Mouse (Mus musculus) c-Kit-negative CD71-positive TER-119-positive erythroid progenitor cells, embryonic 14.5 days (primary cell): ENCODE results near the gene Btn1a1.

Experiments
- DNase-seq: peaks from one replicate; pipeline ENCODE4 v3.0.0-alpha.2; 2013; ENCODE audit warnings: low read depth, low spot score

The Btn1a1 gene

GRCm38 (mm10) chr13:23423286-23424051, 42.2 kb downstream of the Btn1a1 start, which contains the start of gene Abt1:
Gene Abt1 (minus strand): TSS chr13:23423866.
- peak; percentile 90 for DNase-seq

- DNase-seq: no peak
These were observed 43.4 kb downstream of the Btn1a1 start for GRCm38 (mm10) chr13:23422351-23422750.

GRCm38 (mm10) chr13:23412630-23413521, 52.8 kb downstream of the Btn1a1 start:
- DNase-seq: no peak

DNA sequence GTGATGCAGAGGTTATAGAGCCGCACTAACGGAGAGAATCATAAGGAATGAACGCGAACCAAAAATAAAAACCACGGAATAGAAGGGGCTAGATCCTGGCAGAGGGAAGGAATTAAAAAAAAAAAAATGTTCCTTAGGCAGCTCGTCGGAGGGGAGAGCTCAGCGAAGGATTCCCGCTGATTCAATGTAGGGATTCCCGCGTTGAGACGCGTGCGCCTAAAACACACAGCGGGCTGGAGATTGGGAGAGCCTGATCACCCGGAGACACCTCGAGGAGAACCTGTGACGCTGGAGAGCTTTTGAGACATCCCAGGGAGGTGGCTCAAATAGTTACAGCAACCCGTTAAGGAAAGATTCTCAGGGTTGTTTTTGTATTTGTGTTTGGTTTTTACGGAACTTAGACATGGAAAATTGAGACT, 53.5 kb downstream of the Btn1a1 start:
- no peak for DNase-seq

DNA sequence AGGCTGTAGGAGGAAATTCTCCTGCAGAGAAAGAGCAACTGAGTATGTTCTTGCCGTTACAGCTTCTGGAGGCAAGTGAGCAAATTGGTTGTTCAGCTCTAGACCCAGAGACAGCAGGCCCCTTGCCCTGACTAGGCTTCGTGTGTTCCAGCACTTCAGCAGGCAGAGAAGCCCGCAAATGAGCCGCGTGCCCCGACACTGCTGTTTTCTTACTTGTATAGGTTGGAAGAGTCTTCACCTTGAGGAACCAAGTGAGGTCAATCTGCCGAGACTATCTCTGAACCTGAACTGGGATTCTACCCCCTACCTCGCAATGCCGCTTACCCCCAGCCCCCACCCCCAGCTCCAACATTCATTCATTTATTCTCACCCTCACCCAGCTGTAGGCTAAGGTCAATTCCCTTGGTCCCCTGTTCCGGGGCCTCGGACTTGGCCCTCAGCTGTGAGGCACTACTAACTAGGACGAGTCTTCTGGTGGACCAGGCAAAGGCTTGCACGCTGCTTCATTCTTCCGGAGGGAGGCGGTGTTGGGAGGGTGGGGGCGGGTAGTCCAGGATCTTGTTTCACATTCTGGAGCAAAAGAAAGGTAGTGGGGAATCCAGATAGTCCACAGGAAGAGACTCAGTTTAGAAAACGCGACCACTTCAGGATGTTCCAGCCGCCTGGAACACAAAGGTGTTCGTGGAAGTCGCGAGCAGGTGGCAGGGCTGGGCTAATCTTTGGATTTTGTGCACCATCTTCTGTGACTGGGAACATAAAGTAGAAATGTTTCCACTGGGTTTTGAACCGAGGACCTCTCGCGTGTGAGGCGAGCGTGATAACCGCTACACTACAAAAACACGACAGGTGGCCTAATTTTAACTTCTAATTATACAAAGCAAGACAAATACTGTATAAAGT, 54.1 kb downstream of the Btn1a1 start:
- no peak for DNase-seq

GRCm38 (mm10) chr13:23410632-23411031, 55.1 kb downstream of the Btn1a1 start:
- no peak for DNase-seq
